Mouse (Mus musculus): ENCODE data around the gene Faap20. TPM values are rescaled to one million over a fixed set of nuclear protein-coding genes. Genes with fewer than 3 reads are reported as not detected.
A peak's percentile ranks its signal among the peaks of the same experiment; 100 is the strongest.

Gene Faap20
- total and polyA plus RNA-seq, 2 experiments from 2014 or later: 60.8 to 61.4 TPM

DNA sequence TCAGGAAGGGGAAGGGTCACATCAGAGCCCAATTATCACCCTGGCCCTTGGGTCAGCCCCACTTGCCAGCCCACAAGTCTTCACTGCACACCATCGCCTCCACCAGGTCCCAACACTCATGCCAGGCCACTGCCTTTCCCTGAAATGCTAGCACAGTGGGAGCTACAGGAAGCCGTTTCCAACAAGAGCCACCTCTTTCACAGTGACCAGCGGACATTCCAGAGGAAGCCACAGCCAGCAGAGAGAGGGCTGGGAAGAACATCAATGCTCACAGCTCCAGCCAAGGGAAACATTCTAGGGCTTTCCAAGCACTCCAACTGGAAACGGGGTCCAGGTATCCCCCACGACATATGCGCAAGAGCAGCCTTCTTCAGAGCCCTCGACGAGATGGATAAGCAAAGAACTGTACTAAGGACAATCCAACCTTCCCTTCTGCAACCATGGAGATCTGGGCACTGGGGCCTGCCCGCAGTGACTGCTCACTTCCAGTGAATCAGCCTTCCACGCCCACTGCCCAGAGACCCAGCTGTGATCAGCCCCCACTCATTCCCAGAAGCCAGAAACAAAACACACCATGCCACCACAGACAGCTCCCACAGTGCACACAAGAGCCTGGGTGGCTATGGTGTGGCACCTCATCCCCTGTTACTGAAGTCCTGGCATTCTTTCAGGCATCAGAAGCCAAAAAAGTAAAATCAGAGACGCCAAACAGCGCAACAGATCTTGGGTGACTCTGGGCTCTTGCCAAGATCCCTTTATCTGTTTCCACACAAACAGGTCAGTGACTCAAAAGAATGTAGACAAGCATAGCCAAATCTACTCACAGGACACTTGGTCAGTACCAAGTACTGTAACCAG lies 33.6 kb upstream of the Faap20 start:
- H3K9ac ChIP-seq (replicated peaks; ENCODE audit: low read length): no peak overlapping the region
- H3K36me3 ChIP-seq (ENCODE audit: insufficient read depth, low read length): no peaks in the 10 kb centered on the region
- no peaks in the 10 kb centered on the region for H3K27me3 ChIP-seq (ENCODE audit: insufficient read depth, low read length)
- H3K9me3 ChIP-seq (ENCODE audit: low read length): no peaks in the 10 kb centered on the region
- H3K4me2 ChIP-seq (ENCODE audit: low read depth, low read length): peak overlapping the region; percentile 100
- H3K4me3 ChIP-seq (ENCODE audit: low read length): no peak overlapping the region
- TF ChIP-seq CTCF (IDR thresholded peaks at IDR 0.05; ENCODE audit: low read depth): 0 out of 2 replicates have a peak, but pooled peaks have one; percentile 12
- no peak for ATAC-seq
- WGBS: 29% methylated on average over 12 of the region's 12 CpGs
- H3K27ac ChIP-seq: peak overlapping the region; percentile 42; the same call in 1 of the 2 replicates
- peaks cover 66% of the 10 kb centered on the region for H3K4me1 ChIP-seq (ENCODE audit: insufficient read depth, low read length)
- DNase-seq (ENCODE audit: low spot score): peak; percentile 42

DNA sequence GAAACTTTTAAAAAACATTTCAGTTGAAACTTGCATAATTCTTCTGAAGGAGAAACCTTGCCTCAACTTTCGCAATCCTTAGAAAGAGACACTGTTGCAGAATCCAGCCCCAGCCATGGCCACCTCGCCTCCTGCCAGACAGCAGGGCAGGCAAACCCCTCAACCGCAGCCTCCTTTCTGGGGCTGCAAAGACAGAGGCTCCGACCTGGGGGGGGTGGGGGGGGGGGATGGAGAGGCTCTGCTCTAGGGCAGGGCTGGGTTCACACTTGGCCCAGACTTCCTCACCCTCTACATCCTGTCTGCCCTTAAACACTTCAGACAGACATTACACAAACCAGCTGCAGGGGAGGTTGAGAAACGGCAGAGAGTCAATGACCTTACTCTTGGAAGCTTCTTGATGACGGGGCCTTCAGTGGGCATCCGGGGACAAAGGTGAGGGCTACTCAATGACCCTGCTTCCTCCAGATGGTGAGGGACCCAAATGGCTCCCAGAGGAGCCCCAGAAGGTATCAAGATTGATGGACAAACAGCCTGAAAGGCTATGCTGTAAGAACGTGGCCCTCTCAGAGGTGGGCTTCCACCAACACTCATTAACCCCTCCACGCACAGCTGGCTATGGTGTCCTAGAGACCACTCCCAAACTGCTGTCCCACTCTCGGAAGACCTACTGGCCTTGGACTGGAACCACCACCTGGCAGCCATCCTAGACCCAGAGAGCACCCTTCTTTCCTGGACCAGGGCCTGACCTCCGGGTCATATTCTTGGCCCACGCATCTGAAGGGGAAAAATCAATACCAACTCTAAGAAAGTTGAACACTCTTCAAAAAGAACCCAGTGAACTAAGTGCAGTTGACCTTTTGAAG lies 32.1 kb upstream of the Faap20 start:
- H3K36me3 ChIP-seq (ENCODE audit: insufficient read depth, low read length): no peaks in the 10 kb centered on the region
- H3K4me1 ChIP-seq (ENCODE audit: insufficient read depth, low read length): peaks cover 66% of the 10 kb centered on the region
- H3K27ac ChIP-seq: no peak overlapping the region
- no peak for DNase-seq (ENCODE audit: low spot score)
- peak overlapping the region; percentile 100 for H3K4me2 ChIP-seq (ENCODE audit: low read depth, low read length)
- ATAC-seq: no peak
- no peaks in the 10 kb centered on the region for H3K9me3 ChIP-seq (ENCODE audit: low read length)
- no peak overlapping the region for H3K4me3 ChIP-seq (ENCODE audit: low read length)
- no peak for TF ChIP-seq CTCF (IDR thresholded peaks at IDR 0.05; ENCODE audit: low read depth)
- 0 out of 2 replicates have a peak overlapping the region, but pooled peaks have one; percentile 3 for H3K9ac ChIP-seq (replicated peaks; ENCODE audit: low read length)
- 54% methylated on average over 12 of the region's 12 CpGs for WGBS
- no peaks in the 10 kb centered on the region for H3K27me3 ChIP-seq (ENCODE audit: insufficient read depth, low read length)

DNA sequence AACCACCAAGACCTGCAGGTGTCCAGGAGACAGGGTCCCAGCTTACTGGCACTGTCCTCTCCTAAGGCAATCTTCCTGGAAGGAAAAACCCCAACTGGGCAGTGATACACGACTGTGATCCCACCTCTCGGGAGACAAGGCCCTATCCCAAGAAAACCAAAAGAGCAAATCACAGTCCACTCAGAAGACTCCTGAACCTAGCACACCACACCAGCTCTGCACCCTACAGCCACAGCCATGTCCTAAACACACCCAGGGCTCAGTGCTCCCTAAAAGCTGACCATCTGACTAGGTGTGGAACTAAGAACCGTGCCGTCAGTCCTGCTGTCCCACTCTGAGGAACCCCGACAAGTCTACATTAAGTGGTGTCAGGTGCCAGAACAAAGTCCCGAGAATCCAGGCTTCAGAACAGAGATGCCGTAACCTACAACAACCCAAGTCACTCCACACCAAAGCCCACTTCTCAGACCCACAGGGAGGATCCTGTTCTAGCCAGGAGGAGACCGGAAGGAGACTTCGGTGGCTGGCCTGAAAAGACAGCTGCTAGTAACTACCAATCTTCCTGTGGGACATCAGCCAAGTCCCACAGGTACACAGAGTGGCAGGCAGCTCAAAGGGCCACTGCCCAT lies 31.4 kb upstream of the Faap20 start:
- no peaks in the 10 kb centered on the region for H3K9me3 ChIP-seq (ENCODE audit: low read length)
- peak overlapping the region; percentile 100 for H3K4me2 ChIP-seq (ENCODE audit: low read depth, low read length)
- DNase-seq (ENCODE audit: low spot score): no peak
- ATAC-seq: no peak
- 0 out of 2 replicates have a peak overlapping the region, but pooled peaks have one; percentile 83 for H3K4me3 ChIP-seq (ENCODE audit: low read length)
- TF ChIP-seq CTCF (IDR thresholded peaks at IDR 0.05; ENCODE audit: low read depth): no peak
- no peaks in the 10 kb centered on the region for H3K27me3 ChIP-seq (ENCODE audit: insufficient read depth, low read length)
- no peak overlapping the region for H3K9ac ChIP-seq (replicated peaks; ENCODE audit: low read length)
- H3K36me3 ChIP-seq (ENCODE audit: insufficient read depth, low read length): no peaks in the 10 kb centered on the region
- WGBS: 69% methylated on average over 9 of the region's 9 CpGs
- peaks cover 63% of the 10 kb centered on the region for H3K4me1 ChIP-seq (ENCODE audit: insufficient read depth, low read length)
- no peak overlapping the region for H3K27ac ChIP-seq

DNA sequence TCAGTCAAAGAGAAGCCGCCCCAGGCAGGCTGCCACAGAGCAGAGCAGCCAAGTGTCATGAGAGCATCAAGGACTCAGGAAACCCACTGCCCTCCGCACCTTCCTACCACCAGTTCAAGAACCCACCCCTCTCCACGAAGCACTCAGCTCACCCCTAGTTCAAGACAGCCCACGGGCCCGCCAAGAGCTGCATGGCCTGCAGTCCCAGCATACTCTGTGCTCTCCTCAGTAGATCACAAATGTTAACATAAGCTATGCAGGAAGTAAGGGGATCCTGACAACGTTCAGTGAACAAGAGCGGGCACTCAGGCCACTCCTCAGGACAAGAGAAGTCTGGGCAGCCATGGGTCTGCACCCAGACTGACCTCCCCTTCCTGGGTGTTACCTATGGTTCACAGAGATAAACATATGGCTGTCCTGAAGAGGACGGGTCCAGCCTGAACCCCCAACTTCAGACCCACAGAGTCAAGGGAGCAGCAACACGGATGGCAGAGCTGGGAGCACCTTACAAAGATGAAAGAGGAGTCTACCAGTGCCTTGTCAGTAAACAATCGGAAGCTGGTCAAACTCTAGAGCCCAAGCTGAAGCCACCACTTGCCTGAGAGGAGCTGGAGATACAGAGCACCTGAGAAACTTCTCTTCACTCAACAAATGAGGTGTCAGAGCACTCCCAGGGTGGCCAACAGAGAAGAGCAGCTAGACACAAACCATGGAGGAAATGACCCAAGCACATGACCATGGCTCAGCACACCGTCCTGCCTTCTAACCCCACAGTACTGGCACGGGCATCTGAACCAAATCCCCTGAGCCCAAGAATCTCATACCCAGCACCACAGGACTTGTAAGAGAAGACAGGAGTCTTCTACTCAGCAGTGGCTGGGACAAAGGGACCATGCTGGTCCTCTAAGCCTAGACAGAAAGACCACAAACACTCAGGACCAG lies 30.1 kb upstream of the Faap20 start:
- no peak for TF ChIP-seq CTCF (IDR thresholded peaks at IDR 0.05; ENCODE audit: low read depth)
- H3K4me1 ChIP-seq (ENCODE audit: insufficient read depth, low read length): peaks cover 50% of the 10 kb centered on the region
- peak overlapping the region; percentile 93; the same call in 1 of the 2 replicates for H3K9ac ChIP-seq (replicated peaks; ENCODE audit: low read length)
- WGBS: 39% methylated on average over 12 of the region's 12 CpGs
- H3K27me3 ChIP-seq (ENCODE audit: insufficient read depth, low read length): no peaks in the 10 kb centered on the region
- H3K36me3 ChIP-seq (ENCODE audit: insufficient read depth, low read length): no peaks in the 10 kb centered on the region
- H3K4me2 ChIP-seq (ENCODE audit: low read depth, low read length): peak overlapping the region; percentile 100
- H3K9me3 ChIP-seq (ENCODE audit: low read length): no peaks in the 10 kb centered on the region
- H3K27ac ChIP-seq: no peak overlapping the region
- peak overlapping the region; percentile 83 for H3K4me3 ChIP-seq (ENCODE audit: low read length)
- DNase-seq (ENCODE audit: low spot score) (no peak), ATAC-seq (no peak)

DNA sequence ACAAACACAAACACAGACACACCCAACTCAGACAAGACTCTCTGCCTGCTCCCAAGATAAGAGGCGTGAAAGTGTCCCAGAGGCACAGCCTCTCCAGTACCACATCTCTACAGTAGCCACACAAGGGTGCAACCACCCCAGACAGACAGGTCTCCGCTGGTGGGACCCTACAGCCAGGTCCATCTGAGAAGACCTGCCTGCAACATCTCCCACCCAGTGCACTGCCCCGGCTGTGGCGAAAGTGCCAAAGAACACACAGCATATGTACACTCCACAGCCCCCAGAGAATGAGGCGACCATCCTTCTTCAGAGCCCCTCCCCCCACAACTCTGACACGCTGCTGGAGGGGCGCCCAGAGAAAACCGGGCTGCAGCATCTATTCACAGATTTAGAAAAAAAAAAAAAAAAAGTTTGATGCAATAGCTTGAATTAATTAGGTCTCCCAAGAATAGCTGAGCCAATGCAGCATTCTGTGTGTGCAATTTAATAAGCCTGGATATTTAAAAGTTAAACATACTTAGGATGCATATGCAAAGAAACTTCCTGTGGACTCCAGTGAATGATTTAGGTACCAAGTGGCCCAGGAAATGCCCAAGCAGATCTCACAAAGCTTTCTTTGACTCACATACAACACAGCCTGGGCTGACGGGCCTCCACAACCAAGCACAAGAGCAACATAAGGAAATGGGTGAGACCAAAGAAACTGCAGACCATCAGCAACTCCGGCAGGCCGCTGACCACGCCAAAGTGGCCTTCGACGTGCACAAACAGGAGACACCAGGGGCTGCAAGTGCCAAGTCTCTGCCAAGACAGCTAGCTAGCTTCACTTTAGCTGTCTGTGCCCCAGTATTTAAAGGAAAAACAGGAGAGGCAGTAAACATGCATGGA lies 29.1 kb upstream of the Faap20 start:
- Histone ChIP-seq H3K27me3 (ENCODE audit: insufficient read depth, low read length) (no peaks in the 10 kb centered on the region), H3K27ac (peak overlapping the region; percentile 91), H3K36me3 (ENCODE audit: insufficient read depth, low read length) (no peaks in the 10 kb centered on the region), H3K4me3 (ENCODE audit: low read length) (peak overlapping the region; percentile 83), H3K4me1 (ENCODE audit: insufficient read depth, low read length) (peaks cover 41% of the 10 kb centered on the region), H3K9ac (replicated peaks; ENCODE audit: low read length) (peak overlapping the region; percentile 93), H3K4me2 (ENCODE audit: low read depth, low read length) (peak overlapping the region; percentile 100), H3K9me3 (ENCODE audit: low read length) (no peaks in the 10 kb centered on the region)
- WGBS: 1% methylated on average over 14 of the region's 14 CpGs
- DNase-seq (ENCODE audit: low spot score): peak; percentile 66
- TF ChIP-seq CTCF (IDR thresholded peaks at IDR 0.05; ENCODE audit: low read depth): no peak
- no peak for ATAC-seq
